Mouse (Mus musculus) CH12.LX (cell line): ENCODE data around the gene Itga9. TPM values are rescaled to one million over a fixed set of nuclear protein-coding genes. Genes with fewer than 3 reads are reported as not detected.

Experiments used
- DNase-seq: peaks from one replicate; pipeline ENCODE4 v3.0.0-alpha.2; 2013; ENCODE audit errors: extremely low read depth
- H3K27ac ChIP-seq: 2 replicates; pipeline ENCODE4 v1.5.1; 2012; ENCODE audit warnings: low read depth, mild to moderate bottlenecking, control low read depth, moderate library complexity; ENCODE audit not compliant: insufficient read depth
- H3K27me3 ChIP-seq: replicated peaks from 2 replicates; pipeline ENCODE3; 2012; ENCODE audit warnings: inconsistent platforms
- H3K36me3 ChIP-seq, 2 experiments: replicated peaks in 1 of 2; 2 replicates each; pipeline versions ENCODE3 to v1.6.1; 2012; ENCODE audit warnings: inconsistent platforms in 1 of 2, low read length in 1 of 2, mild to moderate bottlenecking in 1 of 2, mixed read lengths in 1 of 2, moderate library complexity in 1 of 2; ENCODE audit not compliant: control insufficient read depth in 1 of 2, insufficient read depth in 1 of 2
- H3K4me1 ChIP-seq, 2 experiments: 2 replicates each; pipeline ENCODE4 v1.6.1; 2012; ENCODE audit warnings: inconsistent platforms in 1 of 2, moderate library complexity in 1 of 2; ENCODE audit not compliant: insufficient read depth in 2 of 2, control insufficient read depth in 1 of 2
- H3K4me2 ChIP-seq: 2 replicates; pipeline ENCODE4 v1.6.1; 2012; ENCODE audit warnings: low read depth, mild to moderate bottlenecking, control low read depth; ENCODE audit not compliant: poor library complexity, insufficient read depth, severe bottlenecking
- H3K4me3 ChIP-seq, 3 experiments: fragments of 150-350 bp in 1 of 3; sonication (generic) in 1 of 3; replicated peaks in 1 of 3; 2 replicates each; pipeline versions ENCODE3 to v1.5.1; 2011 to 2012; ENCODE audit warnings: low read depth in 2 of 3, low read length in 2 of 3, mild to moderate bottlenecking in 2 of 3, moderate library complexity in 2 of 3, control low read depth in 1 of 3, improper control_type of control experiment in 1 of 3, inconsistent platforms in 1 of 3, mixed read lengths in 1 of 3; ENCODE audit not compliant: poor library complexity in 1 of 3
- H3K79me2 ChIP-seq: replicated peaks from 2 replicates; pipeline ENCODE4 v1.6.1; 2012; ENCODE audit warnings: mild to moderate bottlenecking, moderate library complexity; ENCODE audit not compliant: control insufficient read depth, poor library complexity, insufficient read depth, severe bottlenecking; ENCODE audit errors: extremely low read depth
- H3K9ac ChIP-seq: 2 replicates; pipeline ENCODE4 v1.6.1; 2012; ENCODE audit warnings: low read depth, mild to moderate bottlenecking, control low read depth, moderate library complexity; ENCODE audit not compliant: insufficient read depth
- H3K9me3 ChIP-seq: replicated peaks from 2 replicates; pipeline ENCODE3; 2012; ENCODE audit warnings: low read length, inconsistent platforms, mixed read lengths
- BHLHE40 ChIP-seq: IDR thresholded peaks from 2 replicates; pipeline ENCODE4 v1.6.1; 2011; ENCODE audit warnings: mild to moderate bottlenecking, low read depth, low read length, improper control_type of control experiment
- CHD1 ChIP-seq: IDR thresholded peaks from 2 replicates; pipeline ENCODE4 v1.6.1; 2012; ENCODE audit warnings: low read depth, low read length, improper control_type of control experiment, inconsistent platforms
- CTCF ChIP-seq, 2 experiments: IDR thresholded peaks in 1 of 2; conservative IDR thresholded peaks in 1 of 2; 2 replicates each; pipeline ENCODE4 v1.5.1; 2011 to 2012; ENCODE audit warnings: low read depth in 2 of 2, low read length in 2 of 2, improper control_type of control experiment in 1 of 2, inconsistent platforms in 1 of 2, mild to moderate bottlenecking in 1 of 2, moderate library complexity in 1 of 2
- E2F4 ChIP-seq: IDR thresholded peaks from 2 replicates; pipeline ENCODE4 v1.6.1; 2011; ENCODE audit warnings: low read depth, low read length, improper control_type of control experiment; ENCODE audit not compliant: insufficient replicate concordance
- ELF1 ChIP-seq: IDR thresholded peaks from 2 replicates; pipeline ENCODE4 v1.6.1; 2014; ENCODE audit warnings: low read depth, mild to moderate bottlenecking, inconsistent platforms, low read length, improper control_type of control experiment
- EP300 ChIP-seq: IDR thresholded peaks from 2 replicates; pipeline ENCODE4 v1.6.1; 2011; ENCODE audit warnings: low read length, improper control_type of control experiment
- ETS1 ChIP-seq: conservative IDR thresholded peaks from 2 replicates; pipeline ENCODE4 v1.6.1; 2012; ENCODE audit warnings: low read depth, mild to moderate bottlenecking, inconsistent platforms, low read length, improper control_type of control experiment, moderate library complexity
- HCFC1 ChIP-seq: IDR thresholded peaks from 2 replicates; pipeline ENCODE4 v1.6.1; 2012; ENCODE audit warnings: low read depth, mild to moderate bottlenecking, inconsistent platforms, low read length, improper control_type of control experiment
- MAFK ChIP-seq: IDR thresholded peaks from 2 replicates; pipeline ENCODE4 v1.6.1; 2011; ENCODE audit warnings: low read length, improper control_type of control experiment; ENCODE audit not compliant: insufficient replicate concordance
- MAX ChIP-seq: IDR thresholded peaks from 2 replicates; pipeline ENCODE4 v1.6.1; 2011; ENCODE audit warnings: low read length, improper control_type of control experiment
- MEF2A ChIP-seq: IDR thresholded peaks from 2 replicates; pipeline ENCODE4 v1.6.1; 2014; ENCODE audit warnings: low read depth, mild to moderate bottlenecking, inconsistent platforms, low read length, improper control_type of control experiment, borderline replicate concordance
- MYC ChIP-seq: IDR thresholded peaks from 2 replicates; pipeline ENCODE4 v1.6.1; 2011; ENCODE audit warnings: low read depth, mild to moderate bottlenecking, improper control_type of control experiment, low read length
- NELFE ChIP-seq: IDR thresholded peaks from 2 replicates; pipeline ENCODE4 v1.6.1; 2011; ENCODE audit warnings: low read depth, low read length, improper control_type of control experiment
- PAX5 ChIP-seq: IDR thresholded peaks from 2 replicates; pipeline ENCODE4 v1.6.1; 2012; ENCODE audit warnings: low read length, inconsistent platforms, mixed read lengths
- POLR2AphosphoS2 ChIP-seq: IDR thresholded peaks from 2 replicates; pipeline ENCODE4 v1.6.1; 2011; ENCODE audit warnings: low read depth, low read length, improper control_type of control experiment
- RAD21 ChIP-seq: IDR thresholded peaks from 2 replicates; pipeline ENCODE4 v1.6.1; 2011; ENCODE audit warnings: low read depth, mild to moderate bottlenecking, low read length, improper control_type of control experiment, moderate library complexity
- TCF12 ChIP-seq: IDR thresholded peaks from 2 replicates; pipeline ENCODE4 v1.6.1; 2014; ENCODE audit warnings: low read depth, mild to moderate bottlenecking, inconsistent platforms, low read length, improper control_type of control experiment
- UBTF ChIP-seq: IDR thresholded peaks from 2 replicates; pipeline ENCODE4 v1.6.1; 2012; ENCODE audit warnings: low read depth, mild to moderate bottlenecking, inconsistent platforms, low read length, improper control_type of control experiment, moderate library complexity
- USF1 ChIP-seq: IDR thresholded peaks from 2 replicates; pipeline ENCODE4 v1.6.1; 2014; ENCODE audit warnings: low read depth, mild to moderate bottlenecking, inconsistent platforms, low read length, improper control_type of control experiment
- USF2 ChIP-seq: conservative IDR thresholded peaks from 2 replicates; pipeline ENCODE4 v1.6.1; 2011; ENCODE audit warnings: low read depth, low read length, improper control_type of control experiment
- ZC3H11A ChIP-seq: IDR thresholded peaks from 2 replicates; pipeline ENCODE4 v1.6.1; 2012; ENCODE audit warnings: low read depth, mild to moderate bottlenecking, inconsistent platforms, low read length, improper control_type of control experiment
- dilution Hi-C: fragments of 300-500 bp; cut with MboI; formaldehyde crosslinking; loops from 2 replicates; pipeline ENCODE4 v1.14.3; 2020; ENCODE audit warnings: low sequenced_read_pairs; ENCODE audit not compliant: extremely low pct_unique_long_range_greater_than_20kb, extremely low pct_ligation_motif_present
- in situ Hi-C: fragments of 300-500 bp; cut with MboI; formaldehyde crosslinking; loops from 3 replicates; pipeline ENCODE4 v1.14.3; 2019; ENCODE audit warnings: low sequenced_read_pairs, low pct_ligation_motif_present, low pct_unique_long_range_greater_than_20kb, mixed read lengths
- polyA plus RNA-seq: library from polyadenylated mRNA; unstranded; fragments of >175 nt; gene quantifications from 2 replicates; pipeline ENCODE4 v1.2.1, GENCODE M21; 2012; ENCODE audit warnings: low read depth; ENCODE audit not compliant: insufficient read length
- total RNA-seq, 2 experiments: library from RNA; depleted of rRNA; stranded (reverse); fragments of 300-350 nt in 1 of 2; fragments of >200 nt in 1 of 2; gene quantifications; 2 replicates each; pipeline ENCODE4 v1.2.3; 2012 to 2014

Gene Itga9
- total and polyA plus RNA-seq, 3 experiments, result 0.19 TPM; not detected in 2

- H3K4me1 ChIP-seq, result peaks cover 0 to 16% of the 10 kb centered on the region in 2 experiments; a peak in 2 of 4 replicates
- H3K27me3 ChIP-seq, result peaks cover 9% of the 10 kb centered on the region
- H3K9ac ChIP-seq, result no peak overlapping the region
- no peak overlapping the region for H3K4me3 ChIP-seq
- no peaks in the 10 kb centered on the region for H3K79me2 ChIP-seq
- no peak for TF ChIP-seq ZC3H11A
- no peak for TF ChIP-seq MAX
- TF ChIP-seq CTCF (conservative IDR thresholded peaks at IDR 0.05 in 1 of 2, IDR thresholded peaks at IDR 0.05 in 1 of 2; ENCODE audit: low read depth in 2 of 2, low read length in 2 of 2), result no peak
- no peak for TF ChIP-seq USF1
- TF ChIP-seq USF2, result no peak
- no peak for TF ChIP-seq NELFE
- no peak for TF ChIP-seq ETS1
- no peak for TF ChIP-seq TCF12
- no peak for TF ChIP-seq POLR2AphosphoS2
- no peak for TF ChIP-seq MYC
- no peak for TF ChIP-seq RAD21
- no peak for TF ChIP-seq BHLHE40
- TF ChIP-seq MEF2A, result no peak
- no peak for TF ChIP-seq E2F4
- TF ChIP-seq ELF1, result no peak
- TF ChIP-seq PAX5, result no peak
- TF ChIP-seq UBTF, result no peak
- no peak for TF ChIP-seq HCFC1
- TF ChIP-seq CHD1, result no peak
- H3K36me3 ChIP-seq, result no peaks in the 10 kb centered on the region
- in situ Hi-C loops, result no loop called here
- peaks cover 9% of the 10 kb centered on the region for H3K9me3 ChIP-seq
- DNase-seq, result no peak
- no peak overlapping the region for H3K4me2 ChIP-seq
- dilution Hi-C loops, result no loop called here
- H3K27ac ChIP-seq, result no peak overlapping the region
These were observed 208.0 kb downstream of the Itga9 start for GRCm38 (mm10) chr9:118814461-118814860.

GRCm38 (mm10) chr9:118815543-118815942 is 209.1 kb downstream of the Itga9 start:
- no peak for DNase-seq

More at GRCm38 (mm10) chr9:118815543-118815942, 209.1 kb downstream of the Itga9 start:
- H3K27me3 ChIP-seq, result peaks cover 13% of the 10 kb centered on the region
- TF ChIP-seq CTCF (conservative IDR thresholded peaks at IDR 0.05 in 1 of 2, IDR thresholded peaks at IDR 0.05 in 1 of 2; ENCODE audit: low read depth in 2 of 2, low read length in 2 of 2), result 0 out of 4 replicates have a peak, but pooled peaks of 1 of the 2 experiments have one; percentile 10
- TF ChIP-seq E2F4, result no peak
- TF ChIP-seq EP300, result no peak
- no peak for TF ChIP-seq BHLHE40
- TF ChIP-seq MAFK, result no peak
- TF ChIP-seq PAX5, result no peak
- no peak for TF ChIP-seq ZC3H11A
- TF ChIP-seq, all 38 proteins: peak for 1
- Histone ChIP-seq H3K4me2 (no peak overlapping the region), H3K4me1 (peaks cover 0 to 16% of the 10 kb centered on the region in 2 experiments; a peak in 2 of 4 replicates), H3K4me3 (no peak overlapping the region), H3K9me3 (peaks cover 9% of the 10 kb centered on the region), H3K36me3 (no peaks in the 10 kb centered on the region), H3K9ac (no peak overlapping the region), H3K27ac (no peak overlapping the region), H3K79me2 (no peaks in the 10 kb centered on the region)
- dilution Hi-C loops (no loop called here), in situ Hi-C loops (no loop called here)
